Mouse (Mus musculus) testis, postnatal 10 days (tissue): Measurements from ENCODE around the gene Best2.

Experiments used
- DNase-seq: peaks from one replicate; pipeline ENCODE4 v3.0.0; 2021; ENCODE audit warnings: low spot score

The Best2 gene

GRCm38 (mm10) chr8:85021514-85022055 is 7.3 kb upstream of the Best2 start:
- no peak for DNase-seq

- no peak for DNase-seq
Measured at GRCm38 (mm10) chr8:85017209-85017608, 2.9 kb upstream of the Best2 start.

- no peak for DNase-seq
Measured at GRCm38 (mm10) chr8:85016724-85017123, 2.4 kb upstream of the Best2 start.

GRCm38 (mm10) chr8:85013230-85013840 is 996 bp downstream of the Best2 start:
- DNase-seq: peak; percentile 80

GRCm38 (mm10) chr8:85011242-85011641 is 3.1 kb downstream of the Best2 start:
- DNase-seq: no peak

GRCm38 (mm10) chr8:85007686-85008085 is 6.6 kb downstream of the Best2 start:
- peak; percentile 79 for DNase-seq

GRCm38 (mm10) chr8:84997649-84998295 is 16.6 kb downstream of the Best2 start:
- peak; percentile 94 for DNase-seq

- DNase-seq: no peak
Measured at GRCm38 (mm10) chr8:84996978-84997377, 17.4 kb downstream of the Best2 start.

- no peak for DNase-seq
Measured at GRCm38 (mm10) chr8:84995680-84996079, 18.7 kb downstream of the Best2 start.

GRCm38 (mm10) chr8:84994375-84994774 is 20.0 kb downstream of the Best2 start:
- DNase-seq: no peak

GRCm38 (mm10) chr8:84990836-84991235 is 23.5 kb downstream of the Best2 start:
- no peak for DNase-seq

GRCm38 (mm10) chr8:84990349-84990748 is 24.0 kb downstream of the Best2 start, which contains the start of gene Hook2:
Gene Hook2 (plus strand): TSS chr8:84990603.
- peak; percentile 99 for DNase-seq

- peak; percentile 96 for DNase-seq
Measured at GRCm38 (mm10) chr8:84989810-84990209, 24.5 kb downstream of the Best2 start.

- DNase-seq: peak; percentile 75
Measured at GRCm38 (mm10) chr8:84989311-84989731, 25.0 kb downstream of the Best2 start.

- DNase-seq: no peak
Measured at GRCm38 (mm10) chr8:84987903-84988302, 26.4 kb downstream of the Best2 start.

- no peak for DNase-seq
Measured at GRCm38 (mm10) chr8:84987388-84987787, 26.9 kb downstream of the Best2 start.

GRCm38 (mm10) chr8:84986379-84986945 is 27.9 kb downstream of the Best2 start:
- no peak for DNase-seq

GRCm38 (mm10) chr8:84985684-84986378 is 28.5 kb downstream of the Best2 start:
- DNase-seq: peak; percentile 90

GRCm38 (mm10) chr8:84985049-84985683 is 29.2 kb downstream of the Best2 start:
- peak; percentile 60 for DNase-seq

GRCm38 (mm10) chr8:84984294-84985048 is 29.9 kb downstream of the Best2 start:
- no peak for DNase-seq

- no peak for DNase-seq
Measured at GRCm38 (mm10) chr8:84982499-84983011, 31.8 kb downstream of the Best2 start.
